Mouse (Mus musculus) limb, embryonic 13.5 days (tissue): ENCODE results near the gene Slain2. TPM values are rescaled to one million over a fixed set of nuclear protein-coding genes. Genes with fewer than 3 reads are reported as not detected.
A peak's percentile ranks its signal among the peaks of the same experiment; 100 is the strongest.

Source experiments
- ATAC-seq: fragments of 200-750 bp; cut with Nextera tagmentation; 2 replicates; pipeline ENCODE4 v1.8.0; 2017; ENCODE audit warnings: low read depth, moderate number of reproducible peaks, moderate TSS enrichment; ENCODE audit not compliant: low FRiP score
- H3K27ac ChIP-seq: fragments of 300-500 bp; sonication (generic); 2 replicates; pipeline ENCODE4 v1.5.1; 2015; ENCODE audit warnings: inconsistent platforms, mild to moderate bottlenecking, moderate library complexity
- H3K27me3 ChIP-seq: fragments of 300-500 bp; sonication (generic); 2 replicates; pipeline ENCODE4 v1.6.1; 2015; ENCODE audit warnings: mild to moderate bottlenecking, inconsistent platforms
- H3K36me3 ChIP-seq: fragments of 300-500 bp; sonication (generic); 2 replicates; pipeline ENCODE4 v1.6.1; 2015; ENCODE audit warnings: inconsistent platforms, mild to moderate bottlenecking, moderate library complexity
- H3K4me1 ChIP-seq: fragments of 300-500 bp; sonication (generic); 2 replicates; pipeline ENCODE4 v1.6.1; 2015; ENCODE audit warnings: inconsistent platforms
- H3K4me2 ChIP-seq: fragments of 300-500 bp; sonication (generic); replicated peaks from 2 replicates; pipeline ENCODE4 v1.6.1; 2015; ENCODE audit warnings: inconsistent platforms, mild to moderate bottlenecking, moderate library complexity
- H3K4me3 ChIP-seq: fragments of 300-500 bp; sonication (generic); 2 replicates; pipeline ENCODE4 v1.5.1; 2015; ENCODE audit warnings: moderate library complexity, mild to moderate bottlenecking, inconsistent platforms
- H3K9ac ChIP-seq: fragments of 300-500 bp; sonication (generic); 2 replicates; pipeline ENCODE4 v1.6.1; 2015; ENCODE audit warnings: mild to moderate bottlenecking, inconsistent platforms
- H3K9me3 ChIP-seq: fragments of 300-500 bp; sonication (generic); 2 replicates; pipeline ENCODE4 v1.6.1; 2016; ENCODE audit warnings: inconsistent platforms
- WGBS: fragments of 180-500 bp; shearing (Covaris S2); methylation state at CpG from one replicate; pipeline ENCODE4 v1.1.7; 2015; 5-methylcytosine and 5-hydroxymethylcytosine counted together
- polyA plus RNA-seq: library from polyadenylated mRNA; unstranded; fragments of >200 nt; fragmentation: Nextera tagmentation; extraction: Ambion mirVana; gene quantifications from 2 replicates; pipeline ENCODE4 v1.2.1, GENCODE M21; 2015

Slain2 gene
- polyA plus RNA-seq, 1 experiment from 2014 or later = 16.0 TPM

- no peaks in the 10 kb centered on the region for H3K27me3 ChIP-seq
- no peak overlapping the region for H3K9ac ChIP-seq
- H3K9me3 ChIP-seq = no peaks in the 10 kb centered on the region
- H3K27ac ChIP-seq = no peak overlapping the region; the same call in 1 of the 2 replicates
- WGBS = 73% methylated on average over 18 of the region's 18 CpGs
- no peaks in the 10 kb centered on the region for H3K36me3 ChIP-seq
- no peak overlapping the region for H3K4me2 ChIP-seq
- H3K4me1 ChIP-seq = no peaks in the 10 kb centered on the region; the same call in 1 of the 2 replicates
- ATAC-seq = 0 out of 2 replicates have a peak, but pooled peaks have one; percentile 54
- no peak overlapping the region for H3K4me3 ChIP-seq
Measured at GRCm38 (mm10) chr5:72904903-72905790, 9.0 kb upstream of the Slain2 start.

- no peaks in the 10 kb centered on the region; the same call in 1 of the 2 replicates for H3K4me1 ChIP-seq
- H3K9ac ChIP-seq = no peak overlapping the region
- 83% methylated on average over 6 of the region's 6 CpGs for WGBS
- no peaks in the 10 kb centered on the region for H3K36me3 ChIP-seq
- 0 out of 2 replicates have a peak, but pooled peaks cover under 1% of the 10 kb centered on the region for H3K27me3 ChIP-seq
- no peak overlapping the region for H3K4me3 ChIP-seq
- H3K9me3 ChIP-seq = no peaks in the 10 kb centered on the region
- no peak overlapping the region for H3K27ac ChIP-seq
- no peak for ATAC-seq
- no peak overlapping the region for H3K4me2 ChIP-seq
Measured at GRCm38 (mm10) chr5:72907402-72907801, 6.7 kb upstream of the Slain2 start.

- H3K4me1 ChIP-seq = peaks cover 7% of the 10 kb centered on the region
- no peak overlapping the region for H3K27ac ChIP-seq
- H3K9ac ChIP-seq = no peak overlapping the region
- H3K36me3 ChIP-seq = no peaks in the 10 kb centered on the region
- no peak for ATAC-seq
- H3K4me2 ChIP-seq = no peak overlapping the region
- WGBS = 81% methylated on average over 8 of the region's 8 CpGs
- H3K4me3 ChIP-seq = no peak overlapping the region
- peaks cover 3% of the 10 kb centered on the region; the same call in 1 of the 2 replicates for H3K27me3 ChIP-seq
- H3K9me3 ChIP-seq = no peaks in the 10 kb centered on the region
Measured at GRCm38 (mm10) chr5:72908324-72908936, 5.7 kb upstream of the Slain2 start.

- no peak for ATAC-seq
- Histone ChIP-seq H3K4me2 (no peak overlapping the region), H3K4me3 (no peak overlapping the region), H3K9ac (no peak overlapping the region), H3K9me3 (no peaks in the 10 kb centered on the region), H3K36me3 (no peaks in the 10 kb centered on the region), H3K27me3 (peaks cover 3% of the 10 kb centered on the region; the same call in 1 of the 2 replicates), H3K4me1 (peaks cover 7% of the 10 kb centered on the region), H3K27ac (no peak overlapping the region)
- WGBS = 79% methylated on average over 4 of the region's 4 CpGs
Measured at GRCm38 (mm10) chr5:72909363-72909762, 4.7 kb upstream of the Slain2 start.

GRCm38 (mm10) chr5:72910373-72910772 lies 3.7 kb upstream of the Slain2 start:
- Histone ChIP-seq H3K4me1 (peaks cover 7% of the 10 kb centered on the region), H3K36me3 (no peaks in the 10 kb centered on the region), H3K9ac (no peak overlapping the region), H3K4me2 (no peak overlapping the region), H3K4me3 (no peak overlapping the region), H3K27ac (no peak overlapping the region), H3K27me3 (peaks cover 3% of the 10 kb centered on the region; the same call in 1 of the 2 replicates), H3K9me3 (no peaks in the 10 kb centered on the region)
- 97% methylated on average over 1 of the region's 1 CpGs for WGBS
- no peak for ATAC-seq

- 88% methylated on average over 3 of the region's 3 CpGs for WGBS
Measured at GRCm38 (mm10) chr5:72911284-72911683, 2.8 kb upstream of the Slain2 start.

GRCm38 (mm10) chr5:72914633-72915561 lies 793 bp downstream of the Slain2 start:
- Histone ChIP-seq H3K9ac (peak overlapping the region; percentile 99), H3K27me3 (peaks cover 3% of the 10 kb centered on the region; the same call in 1 of the 2 replicates), H3K27ac (peak overlapping the region; percentile 98), H3K36me3 (no peaks in the 10 kb centered on the region), H3K4me3 (peak overlapping the region; percentile 97), H3K9me3 (no peaks in the 10 kb centered on the region), H3K4me1 (peaks cover 27% of the 10 kb centered on the region), H3K4me2 (peak overlapping the region; percentile 77)
- ATAC-seq = no peak; the same call in 1 of the 2 replicates
- WGBS = under 1% methylated on average over 66 of the region's 66 CpGs

More at GRCm38 (mm10) chr5:72911284-72911683, 2.8 kb upstream of the Slain2 start:
- Histone ChIP-seq H3K27ac (no peak overlapping the region), H3K27me3 (peaks cover 3% of the 10 kb centered on the region; the same call in 1 of the 2 replicates), H3K36me3 (no peaks in the 10 kb centered on the region), H3K4me3 (no peak overlapping the region), H3K9me3 (no peaks in the 10 kb centered on the region), H3K9ac (no peak overlapping the region), H3K4me1 (peaks cover 15% of the 10 kb centered on the region), H3K4me2 (no peak overlapping the region)
- ATAC-seq = no peak

- Histone ChIP-seq H3K9ac (peak overlapping the region; percentile 99), H3K4me2 (peak overlapping the region; percentile 77), H3K4me1 (peaks cover 27% of the 10 kb centered on the region), H3K36me3 (no peaks in the 10 kb centered on the region), H3K27me3 (peaks cover 3% of the 10 kb centered on the region; the same call in 1 of the 2 replicates), H3K9me3 (no peaks in the 10 kb centered on the region), H3K4me3 (peak overlapping the region; percentile 97), H3K27ac (peak overlapping the region; percentile 39; the same call in 1 of the 2 replicates)
- WGBS = 35% methylated on average over 4 of the region's 4 CpGs
- no peak for ATAC-seq
Measured at GRCm38 (mm10) chr5:72916048-72916447, 1.9 kb downstream of the Slain2 start.

GRCm38 (mm10) chr5:72916851-72917250 lies 2.7 kb downstream of the Slain2 start:
- peak overlapping the region; percentile 77 for H3K4me2 ChIP-seq
- peaks cover 27% of the 10 kb centered on the region for H3K4me1 ChIP-seq
- peaks cover 3% of the 10 kb centered on the region; the same call in 1 of the 2 replicates for H3K27me3 ChIP-seq
- H3K27ac ChIP-seq = no peak overlapping the region
- ATAC-seq = no peak
- H3K9me3 ChIP-seq = no peaks in the 10 kb centered on the region
- no peak overlapping the region for H3K4me3 ChIP-seq
- 48% methylated on average over 1 of the region's 1 CpGs for WGBS
- H3K9ac ChIP-seq = peak overlapping the region; percentile 99; the same call in 1 of the 2 replicates
- peaks cover 3% of the 10 kb centered on the region; the same call in 1 of the 2 replicates for H3K36me3 ChIP-seq

- H3K27me3 ChIP-seq = no peaks in the 10 kb centered on the region
- no peak overlapping the region for H3K4me3 ChIP-seq
- H3K9me3 ChIP-seq = no peaks in the 10 kb centered on the region
- no peak for ATAC-seq
- H3K27ac ChIP-seq = no peak overlapping the region
- H3K36me3 ChIP-seq = peaks cover 3% of the 10 kb centered on the region; the same call in 1 of the 2 replicates
- H3K4me1 ChIP-seq = peaks cover 21% of the 10 kb centered on the region
- H3K9ac ChIP-seq = no peak overlapping the region
- H3K4me2 ChIP-seq = no peak overlapping the region
- 87% methylated on average over 4 of the region's 4 CpGs for WGBS
Measured at GRCm38 (mm10) chr5:72920416-72920815, 6.3 kb downstream of the Slain2 start.

GRCm38 (mm10) chr5:72921171-72921570 lies 7.1 kb downstream of the Slain2 start:
- Histone ChIP-seq H3K4me1 (peaks cover 13% of the 10 kb centered on the region), H3K36me3 (peaks cover 3% of the 10 kb centered on the region; the same call in 1 of the 2 replicates), H3K9me3 (no peaks in the 10 kb centered on the region), H3K9ac (no peak overlapping the region), H3K4me2 (no peak overlapping the region), H3K4me3 (no peak overlapping the region), H3K27me3 (no peaks in the 10 kb centered on the region), H3K27ac (no peak overlapping the region)
- 93% methylated on average over 8 of the region's 8 CpGs for WGBS
- no peak for ATAC-seq
